Mouse (Mus musculus) liver, embryonic 14.5 days (tissue): ENCODE data around the gene Trim15. TPM values are rescaled to one million over a fixed set of nuclear protein-coding genes. Genes with fewer than 3 reads are reported as not detected.
A peak's percentile ranks its signal among the peaks of the same experiment; 100 is the strongest.

Source experiments
- ATAC-seq: fragments of 200-750 bp; cut with Nextera tagmentation; 2 replicates; pipeline ENCODE4 v1.8.0; 2017; ENCODE audit warnings: moderate number of reproducible peaks, mild to moderate bottlenecking, moderate library complexity; ENCODE audit not compliant: insufficient read depth
- DNase-seq, 3 experiments: peaks; one replicate each; pipeline ENCODE4 v3.0.0-alpha.2; 2012 to 2013; ENCODE audit warnings: low read depth in 3 of 3, low spot score in 3 of 3
- H3K27ac ChIP-seq: fragments of 300-500 bp; sonication (generic); 2 replicates; pipeline ENCODE4 v1.5.1; 2014; ENCODE audit warnings: moderate library complexity, mild to moderate bottlenecking, control low read depth, inconsistent platforms
- H3K27me3 ChIP-seq: fragments of 300-500 bp; sonication (generic); 2 replicates; pipeline ENCODE4 v1.6.1; 2014; ENCODE audit warnings: mild to moderate bottlenecking, low read length, moderate library complexity; ENCODE audit not compliant: control insufficient read depth, insufficient read depth
- H3K36me3 ChIP-seq: fragments of 300-500 bp; sonication (generic); replicated peaks from 2 replicates; pipeline ENCODE4 v1.6.1; 2014; ENCODE audit warnings: low read depth; ENCODE audit not compliant: control insufficient read depth, insufficient read depth
- H3K4me1 ChIP-seq, 2 experiments: fragments of 200-500 bp in 1 of 2; fragments of 300-500 bp in 1 of 2; sonication (generic) in 1 of 2; replicated peaks; 2 replicates each; pipeline ENCODE4 v1.6.1; 2012 to 2014; ENCODE audit warnings: antibody characterized with exemption in 1 of 2, inconsistent platforms in 1 of 2, low read length in 1 of 2; ENCODE audit not compliant: control insufficient read depth in 2 of 2, insufficient read depth in 2 of 2
- H3K4me2 ChIP-seq: fragments of 300-500 bp; sonication (generic); 2 replicates; pipeline ENCODE4 v1.6.1; 2014; ENCODE audit warnings: low read depth, mild to moderate bottlenecking, control low read depth, moderate library complexity
- H3K4me3 ChIP-seq, 2 experiments: fragments of 200-500 bp in 1 of 2; fragments of 300-500 bp in 1 of 2; sonication (generic) in 1 of 2; 2 replicates each; pipeline ENCODE4 v1.5.1; 2012 to 2014; ENCODE audit warnings: low read depth in 2 of 2, low read length in 2 of 2, mild to moderate bottlenecking in 2 of 2, control low read depth in 1 of 2, inconsistent platforms in 1 of 2, moderate library complexity in 1 of 2; ENCODE audit not compliant: insufficient read depth in 1 of 2
- H3K9ac ChIP-seq: fragments of 300-500 bp; sonication (generic); replicated peaks from 2 replicates; pipeline ENCODE4 v1.6.1; 2014; ENCODE audit warnings: mild to moderate bottlenecking, control low read depth, moderate library complexity
- H3K9me3 ChIP-seq: fragments of 300-500 bp; sonication (generic); 2 replicates; pipeline ENCODE4 v1.6.1; 2016; ENCODE audit warnings: low read length, mixed read lengths; ENCODE audit not compliant: control insufficient read depth
- CTCF ChIP-seq: IDR thresholded peaks from 2 replicates; pipeline ENCODE4 v1.5.1; 2016; ENCODE audit warnings: antibody characterized with exemption, low read depth, control low read depth
- EP300 ChIP-seq: IDR thresholded peaks from 2 replicates; pipeline ENCODE4 v1.6.1; 2016; ENCODE audit warnings: antibody characterized with exemption, low read depth
- WGBS: fragments of 180-500 bp; shearing (Covaris S2); extraction: QIAGEN DNeasy Blood & Tissue Kit; methylation state at CpG from one replicate; pipeline ENCODE4 v1.1.7; 2014; ENCODE audit not compliant: insufficient replicate concordance; 5-methylcytosine and 5-hydroxymethylcytosine counted together
- polyA plus RNA-seq, 2 experiments: library from polyadenylated mRNA; depleted of rRNA in 1 of 2; stranded (reverse) in 1 of 2; unstranded in 1 of 2; fragments of >200 nt; fragmentation: Nextera tagmentation in 1 of 2; extraction: Ambion mirVana in 1 of 2; gene quantifications; 2 replicates each; pipeline versions ENCODE4 v1.2.1 to v1.2.3; 2012 to 2014

Gene Trim15
- polyA plus RNA-seq, 2 experiments, result 0.26 to 0.32 TPM

GRCm38 (mm10) chr17:36869955-36870810 is 3.2 kb upstream of the Trim15 start:
- H3K4me2 ChIP-seq, result peak overlapping the region; percentile 84
- H3K27me3 ChIP-seq, result peaks cover 17% of the 10 kb centered on the region
- H3K36me3 ChIP-seq, result peaks cover 45% of the 10 kb centered on the region
- peak in 2 of 3 experiments; percentile 11 to 45 for DNase-seq
- H3K4me1 ChIP-seq, result peaks cover 33 to 43% of the 10 kb centered on the region in 2 experiments
- peak overlapping the region; percentile 99 for H3K27ac ChIP-seq
- H3K9me3 ChIP-seq, result no peaks in the 10 kb centered on the region
- 49% methylated on average over 25 of the region's 25 CpGs for WGBS
- TF ChIP-seq EP300 (no peak), CTCF (peak; percentile 12; the same call in 1 of the 2 replicates)
- peak overlapping the region; percentile 98 for H3K9ac ChIP-seq
- H3K4me3 ChIP-seq, result peak overlapping the region; percentile 65 to 93
- ATAC-seq, result peak; percentile 29

- ATAC-seq, result peak; percentile 99
- Histone ChIP-seq H3K4me1 (peaks cover 33 to 44% of the 10 kb centered on the region in 2 experiments), H3K9ac (peak within 1 kb of the TSS; percentile 98), H3K9me3 (no peaks in the 10 kb centered on the region), H3K27ac (peak within 1 kb of the TSS; percentile 99), H3K27me3 (peaks cover 22% of the 10 kb centered on the region), H3K36me3 (peaks cover 37% of the 10 kb centered on the region), H3K4me2 (peak within 1 kb of the TSS; percentile 84), H3K4me3 (peak within 1 kb of the TSS; percentile 65 to 93)
- 12% methylated on average over 4 of the region's 4 CpGs for WGBS
- no peak for TF ChIP-seq CTCF
- TF ChIP-seq EP300, result peak; percentile 99
- DNase-seq, result peak; percentile 97 to 98 (median 97)
Measured at GRCm38 (mm10) chr17:36869284-36869954, 2.4 kb upstream of the Trim15 start, which contains the start of gene Trim10. Gene Trim10 (plus strand): TSS chr17:36869574.

GRCm38 (mm10) chr17:36868836-36869235 is 1.8 kb upstream of the Trim15 start:
- Histone ChIP-seq H3K9me3 (no peaks in the 10 kb centered on the region), H3K4me2 (peak overlapping the region; percentile 75), H3K9ac (peak overlapping the region; percentile 65), H3K4me3 (peak overlapping the region; percentile 18 to 36; a peak in 2 of 4 replicates), H3K27me3 (peaks cover 28% of the 10 kb centered on the region), H3K36me3 (peaks cover 31% of the 10 kb centered on the region), H3K27ac (peak overlapping the region; percentile 99), H3K4me1 (peaks cover 33 to 42% of the 10 kb centered on the region in 2 experiments)
- ATAC-seq (no peak), DNase-seq (peak in 2 of 3 experiments; percentile 12 to 41)
- TF ChIP-seq CTCF (no peak), EP300 (no peak)
- WGBS, result 42% methylated on average over 2 of the region's 2 CpGs

- Histone ChIP-seq H3K4me1 (peaks cover 7 to 9% of the 10 kb centered on the region in 2 experiments), H3K4me3 (no peak overlapping the region), H3K27ac (no peak overlapping the region), H3K4me2 (no peak overlapping the region), H3K9me3 (no peaks in the 10 kb centered on the region), H3K27me3 (peaks cover 38% of the 10 kb centered on the region), H3K36me3 (peaks cover under 1% of the 10 kb centered on the region; the same call in 1 of the 2 replicates), H3K9ac (no peak overlapping the region)
- no peak for ATAC-seq
- DNase-seq, result no peak
- TF ChIP-seq CTCF, result no peak
- no peak for TF ChIP-seq EP300
- WGBS, result 25% methylated on average over 2 of the region's 2 CpGs
Measured at GRCm38 (mm10) chr17:36861680-36862079, 5.3 kb downstream of the Trim15 start.

- TF ChIP-seq EP300 (no peak), CTCF (no peak)
- no peak overlapping the region for H3K4me3 ChIP-seq
- no peak overlapping the region for H3K9ac ChIP-seq
- no peak overlapping the region for H3K27ac ChIP-seq
- 0 out of 4 replicates have a peak, but pooled peaks cover 0 to 2% of the 10 kb centered on the region in 2 experiments for H3K4me1 ChIP-seq
- H3K4me2 ChIP-seq, result no peak overlapping the region
- ATAC-seq (no peak), DNase-seq (no peak)
- 50% methylated on average over 3 of the region's 3 CpGs for WGBS
- no peaks in the 10 kb centered on the region for H3K9me3 ChIP-seq
- peaks cover 5% of the 10 kb centered on the region for H3K36me3 ChIP-seq
- peaks cover 10% of the 10 kb centered on the region for H3K27me3 ChIP-seq
Measured at GRCm38 (mm10) chr17:36858181-36858580, 8.8 kb downstream of the Trim15 start.
